ENCODE assay signal across 8 mouse cellular contexts in genomic region chr5:121451644-121452025, GRCm38 (mm10). TPM values are rescaled to one million over a fixed set of nuclear protein-coding genes. Genes with fewer than 3 reads are reported as not detected.
A peak's percentile ranks its signal among the peaks of the same experiment; 100 is the strongest.
DNase-seq lines count a peak whose midpoint lies in the region; ATAC-seq and TF ChIP-seq lines count a peak whose summit lies in the region.

Tmem116 (plus strand) TSS chr5:121451893.

- TF ChIP-seq CTCF in lung, embryonic 14.5 days (IDR thresholded peaks at IDR 0.05; ENCODE audit: low read depth): no peak
- TF ChIP-seq CTCF in small intestine, adult 2 months (IDR thresholded peaks at IDR 0.05; ENCODE audit: extremely low read depth, insufficient read length, insufficient replicate concordance, low read depth, low read length): no peak

- peak within 1 kb of the TSS; percentile 88 for H3K9ac ChIP-seq in lung, embryonic 14.5 days

- ATAC-seq in lung, embryonic 14.5 days (ENCODE audit: insufficient read depth): peak; percentile 39; the same call in 1 of the 2 replicates

- 0% methylated on average over 17 of the region's 17 CpGs for WGBS in lung, embryonic 14.5 days
- 0% methylated on average over 17 of the region's 17 CpGs for WGBS in small intestine, adult 2 months

- H3K4me3 ChIP-seq in lung, embryonic 14.5 days (ENCODE audit: low read depth, low read length): peak within 1 kb of the TSS; percentile 77
- H3K4me3 ChIP-seq in small intestine, adult 2 months (ENCODE audit: low read depth, low read length): peak within 1 kb of the TSS; percentile 87

- peaks cover 14% of the 10 kb centered on the region for H3K4me1 ChIP-seq in lung, embryonic 14.5 days (ENCODE audit: insufficient read depth)
- H3K4me1 ChIP-seq in small intestine, adult 2 months (ENCODE audit: control insufficient read depth, insufficient read depth, insufficient read length, low read length): peaks cover 24% of the 10 kb centered on the region

- H3K27me3 ChIP-seq in lung, embryonic 14.5 days (ENCODE audit: insufficient read depth, low read length): no peaks in the 10 kb centered on the region
- H3K27me3 ChIP-seq in small intestine, adult 2 months (ENCODE audit: control insufficient read depth, insufficient read depth, low read length): no peaks in the 10 kb centered on the region

- peak within 1 kb of the TSS; percentile 72 for H3K4me2 ChIP-seq in lung, embryonic 14.5 days

- H3K36me3 ChIP-seq in lung, embryonic 14.5 days (ENCODE audit: insufficient read depth): peaks cover 35% of the 10 kb centered on the region
- peaks cover 12% of the 10 kb centered on the region for H3K36me3 ChIP-seq in small intestine, adult 2 months (ENCODE audit: control insufficient read depth, insufficient read depth, low read length)

- peak; percentile 32 for DNase-seq in urinary bladder, postnatal 14 days (ENCODE audit: low spot score)
- no peak for DNase-seq in urinary bladder, postnatal 4 days (ENCODE audit: low spot score in 2 of 2)
- peak; percentile 65 for DNase-seq in cerebellum, adult 9-10 months
- DNase-seq in gonadal fat pad, adult 2 months (ENCODE audit: low read depth): no peak
- peak; percentile 48 for DNase-seq in kidney, adult 18-20 months
- peak; percentile 64 for DNase-seq in lung, embryonic 14.5 days
- no peak for DNase-seq in right cerebral cortex, adult 18-20 months

- no peaks in the 10 kb centered on the region for H3K9me3 ChIP-seq in lung, embryonic 14.5 days (ENCODE audit: low read depth, low read length)

- H3K27ac ChIP-seq in lung, embryonic 14.5 days (ENCODE audit: low read depth): peak within 1 kb of the TSS; percentile 91
- peak within 1 kb of the TSS; percentile 87 for H3K27ac ChIP-seq in small intestine, adult 2 months (ENCODE audit: insufficient read depth, low read depth, low read length)

- no peak for TF ChIP-seq POLR2A in small intestine, adult 2 months (IDR thresholded peaks at IDR 0.05; ENCODE audit: low read depth, low read length)

RNA-seq across cellular contexts. Expression of gene Tmem116, which starts in this region (rescaled TPM):
- polyA plus RNA-seq in gonadal fat pad, adult 2 months (2012; rRNA removed): 11.1 and 12.0 TPM in 2 replicates
- 1.7 and 2.0 TPM in 2 replicates for polyA plus RNA-seq in lung, embryonic 14.5 days (2014; fragmentation: Nextera tagmentation; extraction: Ambion mirVana)
- 0.70 and 7.2 TPM in 2 replicates for polyA plus RNA-seq in small intestine, adult 2 months (2012; rRNA removed)

Comparison
In these comparisons a context has a peak if more than half of its experiments do, and no peak if none do; other contexts are left out.
1. DNase-seq: peak in urinary bladder, postnatal 14 days (single experiment), cerebellum, adult 9-10 months (single experiment), kidney, adult 18-20 months (single experiment) and lung, embryonic 14.5 days (single experiment); none in urinary bladder, postnatal 4 days (0 of 2), gonadal fat pad, adult 2 months (single experiment) and right cerebral cortex, adult 18-20 months (single experiment).